Mouse (Mus musculus) layer of hippocampus, adult 11-12 months (tissue): ENCODE results near the gene Samd1.
A peak's percentile ranks its signal among the peaks of the same experiment; 100 is the strongest.

Experiments
- DNase-seq: peaks from one replicate; pipeline ENCODE4 v3.0.0; 2022; ENCODE audit warnings: low spot score

Gene Samd1

DNA sequence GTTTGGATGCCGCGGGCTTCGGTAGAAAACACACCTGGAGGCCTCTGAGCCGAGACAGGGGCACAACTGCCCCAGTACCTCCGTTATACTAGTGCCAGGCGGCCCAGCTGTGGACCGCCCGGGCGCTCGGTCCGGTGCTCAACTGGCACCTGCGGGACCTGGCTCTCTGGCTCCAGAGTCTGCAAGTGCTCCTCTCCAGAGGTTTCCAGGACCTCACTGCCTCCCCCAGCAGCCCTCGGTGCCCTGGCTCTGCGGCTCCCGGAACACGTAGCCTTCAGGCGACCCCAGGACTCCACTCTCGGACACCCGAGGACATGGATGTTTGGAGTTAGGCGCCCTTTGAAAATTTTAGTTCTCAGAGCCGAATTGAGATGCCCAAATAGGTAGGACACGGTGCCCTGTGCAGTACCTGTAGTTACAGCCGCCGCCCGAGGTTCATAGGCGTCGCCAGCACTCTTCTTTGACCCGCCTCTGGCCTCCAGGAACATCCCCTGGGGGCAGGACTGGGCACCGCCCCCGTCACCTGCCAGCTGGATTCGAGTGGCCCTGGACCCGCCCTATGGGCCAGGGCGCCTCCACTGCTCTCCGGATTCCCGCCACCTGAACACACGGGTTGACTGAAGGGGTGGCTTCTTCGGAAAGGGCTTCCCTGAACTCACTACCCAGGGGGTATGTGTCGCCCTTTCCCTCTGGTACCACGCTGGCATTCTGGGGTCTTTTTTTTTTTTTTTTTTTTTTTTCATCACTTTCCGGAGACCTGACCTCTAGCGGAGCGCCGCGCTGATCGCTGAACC lies 14.4 kb downstream of the Samd1 start, which contains the start of gene 2210011C24Rik:
Gene 2210011C24Rik, minus strand, starts transcription at position 467 of the 794 bp plus-strand sequence.
- DNase-seq = no peak

- no peak for DNase-seq
Observed at GRCm38 (mm10) chr8:84012499-84013165, 15.2 kb downstream of the Samd1 start.

GRCm38 (mm10) chr8:84015833-84016232 lies 18.4 kb downstream of the Samd1 start:
- DNase-seq = no peak

DNA sequence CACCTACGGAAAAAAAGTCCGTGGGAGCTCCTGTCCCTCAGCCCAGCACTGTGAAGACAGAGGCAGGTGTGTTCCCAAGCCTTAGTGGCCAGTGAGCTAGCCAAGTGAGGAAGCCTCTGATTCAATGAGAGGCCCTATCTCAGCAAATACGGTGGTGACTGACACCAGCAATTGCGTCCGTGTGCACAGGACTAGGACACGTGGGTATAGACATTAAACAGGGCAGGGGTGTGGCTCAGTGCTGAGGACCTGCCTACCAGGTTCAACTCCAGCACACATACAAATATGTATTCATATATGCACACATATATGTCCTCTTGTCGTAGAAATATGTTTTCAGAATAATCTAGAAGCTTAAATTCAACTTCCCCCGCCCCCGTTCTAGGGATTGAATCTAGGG lies 22.3 kb downstream of the Samd1 start:
- no peak for DNase-seq

DNA sequence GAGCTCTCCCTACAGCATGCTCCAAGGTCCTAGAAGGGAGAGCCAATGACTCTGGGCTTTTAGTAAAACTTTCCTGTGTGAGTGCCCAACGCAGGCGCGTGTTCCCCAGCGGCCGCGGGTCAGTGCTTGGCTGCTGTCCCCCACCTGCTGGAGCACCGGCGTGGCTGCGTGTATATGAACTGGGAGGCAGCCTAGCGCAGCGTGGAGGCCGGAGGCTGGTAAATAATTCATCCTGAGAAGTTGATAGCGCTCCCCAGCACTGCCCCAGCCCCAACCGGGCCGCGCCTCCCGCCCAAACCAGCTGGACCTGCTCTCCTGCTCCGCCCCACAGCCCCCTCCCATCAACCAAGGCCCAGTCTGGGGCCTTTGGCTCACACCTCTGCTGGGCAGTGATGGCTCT lies 23.6 kb downstream of the Samd1 start, which contains the start of gene Palm3:
Gene Palm3, plus strand, starts transcription at position 376 of the 400 bp plus-strand sequence.
- DNase-seq = no peak

DNA sequence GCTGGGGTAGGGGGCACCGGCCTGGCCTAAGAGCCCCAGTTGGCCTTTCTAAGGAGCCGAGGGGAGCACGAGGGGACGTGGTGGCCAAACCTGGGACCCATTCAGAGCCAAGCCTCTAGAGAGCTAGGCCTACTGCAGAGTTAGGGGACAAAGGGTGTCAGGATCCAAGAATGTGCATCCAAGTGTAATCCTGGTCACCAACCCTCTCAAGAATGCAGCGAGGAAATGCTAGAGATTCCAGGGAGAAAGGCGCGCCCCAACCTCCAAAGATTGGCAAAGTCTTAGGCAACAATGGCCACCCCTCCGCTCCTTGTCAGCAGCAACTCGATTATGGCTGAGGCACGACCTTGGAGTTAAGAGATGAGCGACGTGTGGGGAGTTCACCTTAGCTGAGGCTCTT lies 24.1 kb downstream of the Samd1 start:
- DNase-seq = no peak

DNA sequence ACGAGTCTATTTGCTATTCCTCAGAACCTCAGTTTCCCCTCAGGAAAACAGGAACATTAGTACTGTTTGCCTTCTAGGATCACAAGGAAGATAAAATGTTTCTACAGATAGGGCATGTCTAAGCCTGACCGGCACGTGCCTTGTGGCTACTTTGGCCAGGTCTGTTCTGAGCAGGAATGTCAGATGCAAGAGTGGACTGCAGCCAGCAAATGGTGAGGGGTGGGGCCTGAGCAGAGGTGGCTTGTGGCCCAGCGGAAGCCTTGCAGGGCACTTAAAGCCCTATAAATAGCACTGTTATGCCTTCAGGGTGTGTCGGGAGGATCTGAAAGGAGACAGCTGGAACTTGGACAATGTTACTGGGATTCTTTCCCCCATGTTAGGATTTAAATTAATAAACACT lies 25.6 kb downstream of the Samd1 start:
- no peak for DNase-seq

DNA sequence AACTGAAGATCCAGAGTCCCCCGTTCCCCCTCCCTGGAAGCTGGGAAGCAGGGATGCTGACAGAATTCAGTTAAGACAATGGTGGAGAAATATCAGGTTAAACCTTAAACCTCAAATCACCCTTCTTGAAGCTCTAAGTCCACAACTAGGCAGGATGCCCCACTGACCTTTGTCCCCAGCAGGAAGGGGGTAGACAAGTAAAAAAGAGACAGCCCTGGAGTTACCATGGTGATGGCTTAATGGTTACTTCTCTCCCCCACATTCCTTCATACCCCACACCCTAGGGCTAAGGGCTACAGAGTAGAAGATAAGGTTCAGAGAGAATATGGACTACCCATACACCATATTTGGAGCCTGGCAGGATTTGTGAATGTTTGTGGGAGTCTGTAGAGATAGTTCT lies 26.2 kb downstream of the Samd1 start:
- no peak for DNase-seq

DNA sequence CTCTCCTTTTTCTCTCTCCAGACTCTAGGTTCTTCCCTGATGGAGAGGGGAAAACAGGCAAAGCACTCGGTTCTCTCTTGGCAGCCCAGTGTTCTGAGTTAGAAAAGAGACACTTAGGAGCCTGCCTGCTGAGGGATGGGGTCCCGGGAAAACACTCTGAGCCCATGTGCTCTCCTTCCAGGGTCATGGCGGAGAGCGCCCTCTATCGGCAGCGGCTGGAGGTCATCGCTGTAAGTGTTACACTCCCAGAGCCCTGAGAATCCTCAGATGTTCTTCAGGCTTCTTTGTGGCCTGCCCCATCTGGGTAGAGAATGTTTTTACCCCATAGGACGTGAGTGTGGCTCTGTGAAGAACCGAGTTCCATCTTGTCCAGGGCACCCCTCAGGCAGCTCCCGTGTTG lies 26.7 kb downstream of the Samd1 start:
- no peak for DNase-seq

DNA sequence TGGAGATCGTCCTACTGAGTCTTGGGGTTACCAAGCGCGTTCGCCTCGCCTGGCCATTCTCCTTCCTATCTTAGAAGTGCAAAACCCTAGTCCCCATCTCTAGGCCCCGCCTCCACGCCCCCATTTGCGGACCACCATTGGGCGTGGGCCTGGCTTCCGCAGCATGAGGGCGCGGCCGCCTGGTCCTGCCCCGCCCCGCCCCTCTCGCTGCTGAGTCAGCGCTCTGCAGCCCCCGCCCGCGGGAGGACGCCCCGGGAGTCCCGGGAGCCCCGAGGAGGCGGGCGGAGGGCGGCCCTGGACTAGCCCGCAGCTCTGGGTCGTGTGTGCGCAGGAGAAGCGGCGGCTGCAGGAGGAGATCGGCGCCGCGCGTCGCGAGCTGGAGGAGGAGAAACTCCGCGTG lies 28.4 kb downstream of the Samd1 start:
- DNase-seq = no peak

DNA sequence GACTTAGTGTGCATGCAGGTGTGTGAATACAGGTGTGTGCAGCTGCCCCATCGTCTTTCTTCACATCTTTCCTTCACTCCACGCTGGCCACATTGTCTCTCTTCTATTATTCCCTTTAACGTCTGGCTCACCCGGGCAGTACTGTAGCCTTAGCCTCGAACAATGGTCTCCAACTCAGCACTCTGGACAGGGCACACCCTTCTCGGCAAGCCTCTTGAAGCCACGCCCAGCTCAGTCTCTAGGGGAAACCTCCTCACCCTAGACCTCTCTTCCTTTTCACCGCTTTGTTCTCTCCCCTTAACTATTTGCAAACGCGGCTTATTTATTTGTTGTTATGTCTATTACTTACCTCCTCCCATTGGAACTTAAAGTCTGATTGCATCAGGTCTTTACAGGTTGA lies 30.0 kb downstream of the Samd1 start:
- DNase-seq = no peak

DNA sequence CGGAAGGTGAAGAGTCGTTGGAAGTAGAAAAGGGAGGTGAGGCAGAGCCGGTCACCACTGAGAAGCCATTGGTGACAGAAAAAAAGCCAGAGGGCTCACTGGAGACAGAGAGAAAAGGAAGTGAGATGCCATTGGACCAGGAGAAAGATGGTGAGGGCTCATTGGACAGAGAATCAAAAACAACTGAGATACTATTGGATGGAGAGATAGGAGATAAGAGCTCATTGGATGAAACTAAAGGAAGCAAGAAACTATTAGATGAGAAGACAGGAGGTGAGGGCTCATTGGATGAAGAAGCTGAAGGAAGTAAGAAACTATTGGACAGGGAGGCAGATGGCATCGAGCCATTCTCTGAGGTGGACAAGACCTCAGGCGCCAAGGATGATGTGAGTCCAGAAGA lies 31.8 kb downstream of the Samd1 start:
- DNase-seq = no peak

DNA sequence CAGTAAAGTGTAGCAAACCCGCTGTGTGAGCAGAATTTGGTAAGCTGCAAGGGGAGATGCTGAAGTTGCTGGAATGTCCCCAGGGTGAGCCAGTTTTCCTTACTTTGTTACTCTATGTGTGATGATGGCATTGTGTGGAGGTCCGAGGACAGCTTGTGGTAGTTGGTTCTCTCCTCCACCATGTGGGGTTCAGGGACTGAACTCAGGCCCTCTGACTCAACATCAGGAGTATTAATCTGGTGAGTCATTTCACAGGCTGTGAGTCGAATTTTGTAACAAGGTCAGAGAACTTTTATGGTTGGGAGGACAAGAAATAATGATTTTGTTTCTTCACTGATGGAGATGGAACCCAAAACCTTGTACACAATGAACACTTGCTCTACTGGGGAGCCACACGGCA lies 35.3 kb downstream of the Samd1 start:
- DNase-seq = no peak

DNA sequence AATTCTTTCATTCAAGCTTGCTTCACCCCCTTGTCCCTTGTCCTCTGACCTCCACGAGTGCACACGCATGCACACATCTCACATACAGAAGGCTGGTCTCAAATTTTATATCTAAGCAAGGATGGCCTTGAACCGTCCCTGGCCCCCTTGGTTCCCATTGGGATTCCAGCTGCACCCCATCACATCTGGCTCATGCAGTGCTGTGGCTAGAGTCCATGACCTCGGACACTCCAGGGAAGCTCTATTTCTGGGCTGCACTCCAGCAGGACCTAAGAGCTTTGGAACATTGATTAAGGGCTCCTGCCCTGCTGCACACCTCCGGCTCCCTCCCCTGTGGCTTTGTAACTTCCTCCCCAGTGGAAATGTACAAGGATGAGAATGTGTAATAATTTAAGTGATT lies 40.5 kb downstream of the Samd1 start:
- no peak for DNase-seq

DNA sequence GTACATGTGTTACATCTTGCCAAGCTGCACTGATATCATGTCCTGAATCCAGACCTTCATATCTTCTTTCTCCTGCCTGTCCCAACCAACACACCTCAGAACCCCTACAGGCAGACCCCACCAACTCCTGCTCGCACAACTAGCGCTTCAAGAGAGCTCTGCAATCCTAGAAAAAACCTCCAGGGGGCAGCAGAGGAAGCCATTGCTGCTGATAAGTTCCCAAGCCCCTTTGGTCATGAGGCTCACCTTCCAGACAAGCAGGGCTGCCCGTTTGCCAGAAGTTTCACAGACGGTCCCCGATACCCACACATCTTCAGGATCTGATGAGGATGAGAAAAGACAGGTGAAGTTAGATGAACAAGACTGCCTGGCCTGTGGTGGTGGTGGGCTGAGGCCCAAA lies 41.6 kb downstream of the Samd1 start:
- DNase-seq = peak; percentile 81

DNA sequence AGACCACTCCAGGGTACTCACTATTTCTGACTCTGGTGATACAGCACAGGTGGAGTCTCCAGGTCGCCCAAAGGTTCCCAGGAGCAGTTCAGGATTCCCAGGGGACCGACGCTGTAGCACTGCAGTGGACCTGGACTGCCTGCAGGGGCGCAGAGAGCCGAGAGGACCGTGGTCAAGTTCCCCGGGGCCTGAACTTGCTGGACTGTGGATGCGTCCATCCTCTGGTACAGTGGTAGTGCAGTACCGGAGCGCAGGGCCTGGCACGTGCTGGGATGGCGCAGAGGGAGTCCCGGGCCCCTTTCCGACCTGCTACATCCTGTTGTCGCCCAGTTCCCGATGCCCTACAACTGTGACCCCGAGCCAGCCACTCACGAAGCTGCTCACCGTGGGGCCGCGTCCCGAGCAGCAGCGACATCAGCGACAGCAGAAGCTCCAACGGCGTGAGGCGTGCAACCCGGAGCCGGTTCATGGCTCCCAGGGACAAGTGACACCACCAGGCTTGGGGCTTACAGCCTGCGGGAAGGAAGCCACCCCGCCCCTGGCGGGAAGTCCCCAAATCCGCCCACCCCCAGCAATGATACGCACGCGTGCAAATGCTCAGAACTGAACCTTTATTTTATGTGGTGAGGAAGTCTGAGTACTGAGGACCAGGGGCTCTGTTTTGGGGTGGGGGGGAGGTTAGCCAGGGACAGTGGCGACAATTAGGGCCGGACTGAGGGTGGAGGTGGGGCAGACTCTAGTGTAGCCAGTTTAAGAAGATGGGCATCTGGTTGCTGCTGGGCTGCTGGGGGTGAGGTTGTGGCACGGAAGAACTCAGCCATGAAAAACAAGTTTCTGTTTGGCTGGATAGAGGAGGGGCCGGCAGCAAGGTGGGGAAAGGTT lies 44.8 kb downstream of the Samd1 start, which contains the start of gene Il27ra:
Gene Il27ra, minus strand, starts transcription at position 524 of the 882 bp plus-strand sequence.
- peak; percentile 40 for DNase-seq

GRCm38 (mm10) chr8:84042948-84043342 lies 45.5 kb downstream of the Samd1 start:
- DNase-seq = no peak

DNA sequence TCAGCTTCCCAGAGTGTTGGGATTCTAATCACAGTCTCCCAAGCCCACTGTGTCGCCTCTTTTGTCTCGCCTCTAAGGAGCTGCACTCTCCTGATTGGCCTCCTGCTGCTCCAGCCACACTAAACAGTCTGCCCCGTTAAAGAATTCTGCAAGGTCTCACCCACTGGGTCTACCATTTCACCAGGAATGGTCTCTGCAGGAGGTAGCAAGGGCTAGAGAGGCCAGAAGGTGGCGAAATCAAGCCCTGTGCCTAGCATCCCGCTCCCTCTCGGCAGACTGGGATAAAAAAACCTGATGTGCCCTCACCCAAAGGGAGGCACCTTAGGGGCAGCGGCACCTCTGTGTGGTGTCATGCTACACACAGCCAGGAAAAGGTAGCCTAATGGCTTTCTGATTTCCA lies 46.6 kb downstream of the Samd1 start:
- DNase-seq = no peak

GRCm38 (mm10) chr8:84044900-84045299 lies 47.4 kb downstream of the Samd1 start, which contains the start of gene Rln3:
TSS of gene Rln3 (minus strand) at chr8:84045000.
- DNase-seq = no peak

DNA sequence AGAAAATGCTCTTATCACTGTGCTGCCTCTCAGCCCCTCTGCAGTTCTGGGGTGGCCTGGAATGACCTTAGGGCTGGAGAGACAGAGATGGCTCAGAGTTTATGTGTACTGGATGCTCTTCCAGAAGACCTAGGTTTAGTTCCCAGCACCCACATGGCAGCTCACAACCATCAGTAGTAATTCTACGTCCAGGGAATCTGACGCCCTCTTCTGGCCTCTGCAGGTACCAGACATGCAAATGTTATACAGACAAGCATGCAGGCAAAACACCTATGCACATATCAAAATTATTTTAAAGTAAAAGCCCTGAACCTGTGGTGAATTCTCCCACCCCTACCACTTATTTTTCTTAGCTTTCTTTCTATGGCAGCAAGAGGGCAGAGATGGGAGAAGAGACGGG lies 49.0 kb downstream of the Samd1 start:
- DNase-seq = no peak

DNA sequence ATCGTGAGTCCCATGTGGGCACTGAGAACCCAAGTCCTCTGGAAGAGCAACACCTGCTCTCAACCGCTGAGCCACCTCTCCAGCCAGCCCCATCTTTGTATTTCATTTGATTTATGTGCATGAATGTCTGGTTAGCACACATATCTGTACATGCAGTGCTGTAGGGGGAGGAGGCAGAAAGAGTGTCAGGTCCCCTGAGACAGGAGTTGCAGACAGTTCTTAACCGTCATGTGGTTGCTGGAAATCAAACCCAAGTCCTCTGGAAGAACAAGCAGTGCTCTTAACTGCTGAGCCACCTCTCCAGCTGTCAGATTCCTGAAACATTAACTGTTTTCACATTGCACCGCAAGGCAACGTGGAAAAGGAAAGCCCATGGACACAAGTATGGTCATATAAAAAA lies 50.7 kb downstream of the Samd1 start:
- DNase-seq = no peak
